Mouse (Mus musculus): ENCODE results near the gene Kcnn1.

DNA sequence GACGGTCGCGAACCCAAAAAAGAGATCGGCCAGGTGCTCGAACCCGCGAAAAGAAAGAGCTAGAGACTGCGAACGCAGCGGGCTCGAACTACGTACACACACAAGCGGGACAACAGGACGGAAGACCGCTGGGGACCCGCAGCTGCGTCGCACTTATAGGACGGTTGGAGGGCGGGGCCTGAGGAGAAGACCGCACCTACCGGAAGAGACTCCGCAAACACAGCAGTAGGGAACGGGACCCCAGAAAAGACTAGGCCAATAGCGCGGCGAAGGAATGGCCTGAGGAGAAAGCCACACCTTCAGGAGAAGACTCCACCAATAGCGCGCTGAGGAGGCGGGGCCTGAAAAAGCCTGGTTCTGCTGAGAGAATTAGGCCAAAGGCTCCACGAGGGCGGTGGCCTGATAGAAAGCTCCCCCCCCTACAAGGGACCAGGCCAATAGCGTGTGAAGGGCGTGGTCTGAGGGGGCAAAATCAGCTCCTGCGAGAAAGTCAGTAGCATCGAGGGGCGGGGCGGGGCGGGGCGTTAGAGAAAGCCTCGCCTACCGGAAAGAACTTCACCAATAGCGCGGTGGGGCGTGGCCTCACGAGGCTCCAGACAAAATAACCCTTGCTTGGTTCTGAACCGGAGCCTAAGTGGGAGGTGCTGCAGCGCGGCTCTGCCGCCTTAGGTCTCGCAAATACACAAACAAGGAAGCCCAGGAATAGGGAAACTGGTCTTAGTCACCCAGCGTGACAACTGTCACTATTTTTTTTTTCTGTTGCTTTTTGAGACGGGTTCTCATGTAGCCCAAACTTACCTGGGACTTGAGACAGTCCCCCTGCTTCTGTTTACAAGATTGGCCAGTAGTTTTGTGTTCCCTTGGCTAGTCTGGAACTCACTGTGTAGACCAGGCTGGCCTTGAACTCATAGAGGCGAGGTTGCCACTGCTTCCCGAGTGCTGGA lies 23.4 kb downstream of the Kcnn1 start, which contains the start of gene Arrdc2:
- no peak for TF ChIP-seq USF1 (IDR thresholded peaks at IDR 0.05; ENCODE audit: low read depth)
- TF ChIP-seq POLR2A (IDR thresholded peaks at IDR 0.05; ENCODE audit: insufficient read length, low read depth): peak; percentile 99
